Mouse (Mus musculus) midbrain, embryonic 16.5 days (tissue): ENCODE measurements around the gene Prlr. TPM values are rescaled to one million over a fixed set of nuclear protein-coding genes. Genes with fewer than 3 reads are reported as not detected.

ENCODE experiments used
- ATAC-seq: fragments of 200-750 bp; cut with Nextera tagmentation; 2 replicates; pipeline ENCODE4 v1.8.0; 2017; ENCODE audit warnings: moderate TSS enrichment
- H3K27ac ChIP-seq: fragments of 300-500 bp; sonication (generic); 2 replicates; pipeline ENCODE4 v1.5.1; 2014; ENCODE audit warnings: mild to moderate bottlenecking, low read length, mixed read lengths
- H3K27me3 ChIP-seq: fragments of 300-500 bp; sonication (generic); 2 replicates; pipeline ENCODE4 v1.6.1; 2014; ENCODE audit warnings: low read depth, low read length, mixed read lengths; ENCODE audit not compliant: control insufficient read depth, insufficient read depth
- H3K36me3 ChIP-seq: fragments of 300-500 bp; sonication (generic); 2 replicates; pipeline ENCODE4 v1.6.1; 2014; ENCODE audit warnings: mild to moderate bottlenecking, low read length, moderate library complexity, mixed read lengths; ENCODE audit not compliant: control insufficient read depth, insufficient read depth
- H3K4me1 ChIP-seq: fragments of 300-500 bp; sonication (generic); 2 replicates; pipeline ENCODE4 v1.6.1; 2014; ENCODE audit warnings: mild to moderate bottlenecking, low read length, mixed read lengths; ENCODE audit not compliant: control insufficient read depth, insufficient read depth
- H3K4me2 ChIP-seq: fragments of 300-500 bp; sonication (generic); 2 replicates; pipeline ENCODE4 v1.6.1; 2014; ENCODE audit warnings: mild to moderate bottlenecking, low read length, mixed read lengths
- H3K4me3 ChIP-seq: fragments of 300-500 bp; sonication (generic); 2 replicates; pipeline ENCODE4 v1.5.1; 2014; ENCODE audit warnings: low read depth, mild to moderate bottlenecking, low read length, moderate library complexity, mixed read lengths
- H3K9ac ChIP-seq: fragments of 300-500 bp; sonication (generic); 2 replicates; pipeline ENCODE4 v1.6.1; 2014; ENCODE audit warnings: low read depth, low read length, mixed read lengths
- H3K9me3 ChIP-seq: fragments of 300-500 bp; sonication (generic); replicated peaks from 2 replicates; pipeline ENCODE4 v1.6.1; 2014; ENCODE audit warnings: mild to moderate bottlenecking, low read length, mixed read lengths; ENCODE audit not compliant: control insufficient read depth, poor library complexity, severe bottlenecking
- WGBS: fragments of 180-500 bp; shearing (Covaris S2); extraction: QIAGEN DNeasy Blood & Tissue Kit; methylation state at CpG from one replicate; pipeline ENCODE4 v1.1.7; 2014; 5-methylcytosine and 5-hydroxymethylcytosine counted together
- polyA plus RNA-seq: library from polyadenylated mRNA; unstranded; fragments of >200 nt; fragmentation: Nextera tagmentation; extraction: Ambion mirVana; gene quantifications from 2 replicates; pipeline ENCODE4 v1.2.1, GENCODE M21; 2015

Gene Prlr
- polyA plus RNA-seq = 2.6 and 3.4 TPM in 2 replicates

DNA sequence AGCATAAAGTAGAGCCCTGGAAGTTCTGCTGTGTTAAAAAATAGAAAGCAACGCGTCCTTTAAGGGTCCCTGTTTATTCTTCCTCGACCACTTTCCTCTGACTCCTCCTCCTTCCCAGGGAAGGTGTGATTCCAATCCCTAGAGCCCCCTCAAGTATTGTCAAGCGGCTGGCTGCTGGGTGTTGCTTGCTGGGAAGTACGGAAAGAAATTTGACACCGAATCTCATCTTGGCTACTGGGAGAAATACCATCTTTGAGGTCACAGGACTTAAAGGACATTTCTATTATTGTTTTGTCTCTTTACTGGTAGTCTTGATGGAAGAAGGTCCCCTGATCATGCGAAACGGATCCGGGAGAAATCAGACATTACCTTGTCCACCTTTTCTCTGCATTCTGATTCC, at the start of gene Prlr:
Gene Prlr, plus strand, starts transcription at position 156 of the 400 bp plus-strand sequence.
- H3K9ac ChIP-seq = peak within 1 kb of the TSS; percentile 70
- WGBS = 3% methylated on average over 9 of the region's 9 CpGs
- H3K9me3 ChIP-seq = no peaks in the 10 kb centered on the region
- H3K4me3 ChIP-seq = peak within 1 kb of the TSS; percentile 57
- peak within 1 kb of the TSS; percentile 89 for H3K4me2 ChIP-seq
- peaks cover 9% of the 10 kb centered on the region; the same call in 1 of the 2 replicates for H3K4me1 ChIP-seq
- ATAC-seq = peak; percentile 37; the same call in 1 of the 2 replicates
- H3K27me3 ChIP-seq = no peaks in the 10 kb centered on the region
- no peaks in the 10 kb centered on the region for H3K36me3 ChIP-seq
- H3K27ac ChIP-seq = no peak within 1 kb of the TSS

DNA sequence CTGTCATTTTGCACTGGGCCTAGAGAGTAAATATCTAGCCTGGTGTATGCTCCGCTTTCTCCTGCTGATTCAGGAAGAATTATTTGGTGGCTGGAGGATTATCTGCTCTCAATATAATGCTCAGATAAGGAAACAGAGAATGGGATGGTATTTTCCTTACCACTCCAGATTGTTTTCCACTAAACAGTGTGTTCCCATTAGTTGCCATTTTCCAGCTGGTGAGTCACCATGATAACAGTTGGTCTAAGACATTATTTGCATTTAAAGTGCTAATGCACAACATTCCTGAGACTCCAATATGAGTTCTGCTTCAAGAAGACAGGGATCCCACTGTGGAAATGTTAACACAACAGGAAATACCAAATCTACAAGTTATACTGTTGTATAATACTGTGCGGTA, 43.3 kb upstream of the Prlr start:
- Histone ChIP-seq H3K9ac (no peak overlapping the region), H3K27ac (no peak overlapping the region), H3K4me3 (no peak overlapping the region), H3K4me1 (no peaks in the 10 kb centered on the region), H3K9me3 (no peaks in the 10 kb centered on the region), H3K36me3 (no peaks in the 10 kb centered on the region), H3K4me2 (no peak overlapping the region), H3K27me3 (no peaks in the 10 kb centered on the region)
- no peak for ATAC-seq
- 96% methylated on average over 2 of the region's 2 CpGs for WGBS

DNA sequence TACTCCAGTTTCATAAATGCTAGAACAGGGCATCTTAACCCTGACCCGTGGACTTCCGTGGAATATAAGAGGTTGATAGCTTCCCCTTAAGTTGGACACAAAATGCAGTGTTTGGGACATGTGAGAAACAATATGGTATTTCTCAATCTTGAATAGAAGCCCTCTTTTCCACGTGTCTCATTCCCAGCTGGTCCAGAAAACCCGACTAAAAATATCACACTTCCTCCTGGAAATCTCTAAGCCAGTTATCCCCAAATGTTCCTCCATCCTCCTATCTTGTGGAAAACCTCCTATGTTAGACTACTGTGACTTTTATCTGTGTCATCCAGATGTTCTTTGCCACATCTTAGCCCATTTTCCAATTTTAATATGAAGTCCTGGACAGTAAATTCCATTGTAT, 42.1 kb upstream of the Prlr start:
- Histone ChIP-seq H3K4me2 (no peak overlapping the region), H3K4me3 (no peak overlapping the region), H3K36me3 (no peaks in the 10 kb centered on the region), H3K27me3 (no peaks in the 10 kb centered on the region), H3K27ac (no peak overlapping the region), H3K4me1 (no peaks in the 10 kb centered on the region), H3K9ac (no peak overlapping the region), H3K9me3 (no peaks in the 10 kb centered on the region)
- 77% methylated on average over 4 of the region's 4 CpGs for WGBS
- ATAC-seq = no peak

DNA sequence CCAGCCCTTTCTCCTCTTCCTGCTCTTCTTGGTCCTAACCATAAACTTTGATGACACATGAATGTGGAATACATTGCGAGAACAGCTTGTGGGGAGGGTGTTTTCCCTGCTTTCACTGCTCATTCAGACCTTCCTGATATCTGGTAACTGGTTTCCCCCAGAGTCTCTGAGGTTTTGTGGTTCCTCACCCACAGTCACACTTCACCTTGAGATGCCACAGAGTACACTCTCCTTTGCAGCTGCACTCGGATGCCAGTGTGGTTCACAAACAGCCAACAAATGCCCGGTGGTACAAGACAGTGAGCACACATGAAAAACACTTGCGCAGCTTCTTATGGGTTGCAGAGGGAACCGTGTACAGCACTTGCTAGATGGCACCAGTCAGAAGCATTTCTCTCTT, 32.5 kb upstream of the Prlr start:
- H3K27me3 ChIP-seq = no peaks in the 10 kb centered on the region
- no peaks in the 10 kb centered on the region for H3K9me3 ChIP-seq
- no peak for ATAC-seq
- no peak overlapping the region for H3K4me3 ChIP-seq
- no peak overlapping the region for H3K4me2 ChIP-seq
- no peak overlapping the region for H3K9ac ChIP-seq
- no peak overlapping the region for H3K27ac ChIP-seq
- H3K36me3 ChIP-seq = no peaks in the 10 kb centered on the region
- no peaks in the 10 kb centered on the region for H3K4me1 ChIP-seq
- 94% methylated on average over 5 of the region's 5 CpGs for WGBS

DNA sequence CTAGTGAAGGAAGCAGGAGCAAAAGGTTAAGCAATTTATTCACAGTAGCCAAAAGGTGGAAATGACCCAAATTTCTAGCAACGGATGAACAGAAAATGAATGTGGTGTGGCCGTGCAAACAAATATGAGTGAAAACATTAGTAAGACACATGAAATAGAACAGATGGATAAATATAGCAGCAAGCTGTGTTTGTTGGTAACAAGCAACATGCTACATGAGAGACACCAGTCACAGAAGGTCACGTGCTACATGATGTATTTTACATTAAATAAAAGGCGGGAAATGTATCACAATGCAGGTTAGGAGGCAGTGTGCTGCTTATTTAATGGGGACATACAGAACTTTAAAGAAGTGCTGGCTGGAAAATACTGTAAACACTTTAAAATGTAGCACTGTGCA, 28.8 kb upstream of the Prlr start:
- no peak for ATAC-seq
- Histone ChIP-seq H3K4me3 (no peak overlapping the region), H3K9me3 (no peaks in the 10 kb centered on the region), H3K36me3 (no peaks in the 10 kb centered on the region), H3K27ac (no peak overlapping the region), H3K4me1 (no peaks in the 10 kb centered on the region), H3K4me2 (no peak overlapping the region), H3K9ac (no peak overlapping the region), H3K27me3 (no peaks in the 10 kb centered on the region)
- 86% methylated on average over 4 of the region's 4 CpGs for WGBS

DNA sequence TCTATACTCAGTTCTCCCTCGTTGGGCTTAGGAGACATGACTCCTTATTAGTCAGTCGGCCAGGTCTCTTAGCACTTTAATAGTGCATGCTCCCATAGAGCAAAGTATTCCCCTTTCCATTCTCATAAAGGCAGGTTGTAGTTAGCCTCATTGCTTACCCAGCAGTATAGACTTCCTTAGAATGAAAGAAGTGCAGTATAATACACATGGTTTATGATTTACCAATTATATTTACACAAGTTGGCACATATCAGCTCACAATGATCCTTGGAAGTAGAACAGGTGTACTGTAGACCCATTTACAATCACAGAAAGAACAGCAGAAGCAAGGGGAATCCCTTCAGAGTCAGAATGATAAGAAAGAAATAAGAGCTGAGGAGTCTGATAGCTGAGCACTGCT, 16.4 kb upstream of the Prlr start:
- 95% methylated on average over 2 of the region's 2 CpGs for WGBS
- Histone ChIP-seq H3K36me3 (no peaks in the 10 kb centered on the region), H3K27me3 (no peaks in the 10 kb centered on the region)

DNA sequence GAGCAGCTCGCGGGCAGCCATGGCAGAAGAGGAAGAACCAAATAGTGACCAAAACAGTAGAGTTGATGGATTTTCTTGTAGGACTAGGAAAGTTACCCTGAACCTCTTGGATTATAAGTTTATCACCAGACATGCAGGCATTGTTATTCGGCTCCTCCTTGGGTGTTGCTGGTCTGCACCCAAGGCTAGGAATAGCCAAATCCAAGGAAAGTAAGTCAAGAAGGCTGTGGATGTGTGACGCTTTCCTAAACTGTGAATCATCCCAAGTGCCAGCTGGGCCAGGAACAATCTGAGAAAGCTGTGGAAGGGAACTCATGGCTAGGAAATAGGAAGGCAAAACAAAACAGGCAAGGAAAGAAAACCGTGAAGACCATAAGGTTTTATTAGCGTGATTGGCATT, 2.0 kb upstream of the Prlr start:
- ATAC-seq = no peak
- no peak overlapping the region for H3K9ac ChIP-seq

More for the DNA sequence above, 16.4 kb upstream of the Prlr start:
- Histone ChIP-seq H3K4me2 (no peak overlapping the region), H3K9ac (no peak overlapping the region), H3K9me3 (no peaks in the 10 kb centered on the region), H3K27ac (no peak overlapping the region), H3K4me3 (no peak overlapping the region), H3K4me1 (no peaks in the 10 kb centered on the region)
- no peak for ATAC-seq

DNA sequence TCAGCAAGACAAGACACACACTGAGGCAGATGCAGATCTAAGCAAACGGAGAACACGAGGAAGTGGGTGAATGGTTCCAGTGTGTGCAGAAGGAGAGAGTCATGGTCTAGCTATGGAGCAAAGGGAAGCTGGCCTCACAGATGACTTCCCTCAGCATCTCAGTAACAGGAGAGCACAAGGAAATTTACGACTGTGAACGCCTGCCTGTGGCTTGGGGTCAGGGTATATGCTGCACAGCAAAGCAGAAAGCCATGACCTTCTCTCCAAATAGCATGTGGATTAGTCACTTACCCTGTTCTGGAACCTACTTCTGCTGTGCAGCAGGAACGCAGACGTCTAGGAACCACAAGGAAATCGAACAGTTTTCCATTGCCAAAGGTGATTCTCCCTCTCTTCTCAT, 1.4 kb upstream of the Prlr start:
- no peak overlapping the region for H3K27ac ChIP-seq

More for the DNA sequence above, 2.0 kb upstream of the Prlr start:
- Histone ChIP-seq H3K27ac (no peak overlapping the region), H3K4me1 (peaks cover 9% of the 10 kb centered on the region; the same call in 1 of the 2 replicates), H3K36me3 (no peaks in the 10 kb centered on the region), H3K4me3 (no peak overlapping the region), H3K9me3 (no peaks in the 10 kb centered on the region), H3K4me2 (no peak overlapping the region), H3K27me3 (no peaks in the 10 kb centered on the region)
- WGBS = 92% methylated on average over 6 of the region's 6 CpGs

DNA sequence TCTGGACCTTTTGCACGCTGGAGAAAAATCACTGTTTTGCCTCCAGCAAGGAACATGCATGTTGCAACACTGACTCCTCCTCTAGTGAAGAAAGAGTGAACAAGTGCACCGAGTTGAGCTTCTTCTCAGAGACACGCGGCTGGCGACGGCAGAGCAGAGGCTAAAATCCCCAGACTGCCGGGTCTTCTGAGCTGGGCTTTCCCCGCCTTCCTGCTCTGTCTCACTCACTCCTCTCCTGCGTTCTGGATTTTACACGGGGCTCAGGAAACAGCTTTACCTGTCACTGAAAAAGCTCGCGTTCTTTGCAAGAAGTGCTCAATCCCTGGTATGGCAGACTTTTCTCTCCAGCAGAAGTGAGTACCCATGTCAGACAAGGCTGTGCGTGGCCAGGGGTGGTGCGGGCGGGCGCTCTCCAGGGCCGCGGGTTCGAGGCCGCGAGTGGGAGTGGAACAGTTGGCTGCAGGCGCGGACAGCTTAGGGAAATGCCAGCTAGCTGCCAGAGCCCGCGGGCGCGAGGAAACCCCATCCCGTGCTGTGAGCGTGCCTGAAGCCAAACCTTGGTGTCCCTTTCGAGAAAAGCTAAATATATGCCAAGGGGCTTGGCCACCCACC, 587 bp downstream of the Prlr start:
- Histone ChIP-seq H3K9me3 (no peaks in the 10 kb centered on the region), H3K4me3 (peak overlapping the region; percentile 57), H3K27ac (no peak overlapping the region), H3K4me1 (peaks cover 9% of the 10 kb centered on the region; the same call in 1 of the 2 replicates), H3K27me3 (no peaks in the 10 kb centered on the region), H3K9ac (peak overlapping the region; percentile 70), H3K36me3 (no peaks in the 10 kb centered on the region), H3K4me2 (peak overlapping the region; percentile 89)
- ATAC-seq = peak; percentile 84
- 1% methylated on average over 30 of the region's 30 CpGs for WGBS

More for the DNA sequence above, 1.4 kb upstream of the Prlr start:
- H3K4me3 ChIP-seq = no peak overlapping the region
- peaks cover 9% of the 10 kb centered on the region; the same call in 1 of the 2 replicates for H3K4me1 ChIP-seq
- H3K27me3 ChIP-seq = no peaks in the 10 kb centered on the region
- 84% methylated on average over 7 of the region's 7 CpGs for WGBS
- H3K9ac ChIP-seq = no peak overlapping the region
- no peak overlapping the region for H3K4me2 ChIP-seq
- no peak for ATAC-seq
- no peaks in the 10 kb centered on the region for H3K9me3 ChIP-seq
- no peaks in the 10 kb centered on the region for H3K36me3 ChIP-seq
